Mouse (Mus musculus) CH12.LX (cell line): ENCODE measurements around the gene Hook1. TPM values are rescaled to one million over a fixed set of nuclear protein-coding genes. Genes with fewer than 3 reads are reported as not detected.

Experiments used
- DNase-seq: peaks from one replicate; pipeline ENCODE4 v3.0.0-alpha.2; 2013; ENCODE audit errors: extremely low read depth
- H3K27ac ChIP-seq: 2 replicates; pipeline ENCODE4 v1.5.1; 2012; ENCODE audit warnings: low read depth, mild to moderate bottlenecking, control low read depth, moderate library complexity; ENCODE audit not compliant: insufficient read depth
- H3K27me3 ChIP-seq: replicated peaks from 2 replicates; pipeline ENCODE3; 2012; ENCODE audit warnings: inconsistent platforms
- H3K36me3 ChIP-seq, 2 experiments: replicated peaks in 1 of 2; 2 replicates each; pipeline versions ENCODE3 to v1.6.1; 2012; ENCODE audit warnings: inconsistent platforms in 1 of 2, low read length in 1 of 2, mild to moderate bottlenecking in 1 of 2, mixed read lengths in 1 of 2, moderate library complexity in 1 of 2; ENCODE audit not compliant: control insufficient read depth in 1 of 2, insufficient read depth in 1 of 2
- H3K4me1 ChIP-seq, 2 experiments: 2 replicates each; pipeline ENCODE4 v1.6.1; 2012; ENCODE audit warnings: inconsistent platforms in 1 of 2, moderate library complexity in 1 of 2; ENCODE audit not compliant: insufficient read depth in 2 of 2, control insufficient read depth in 1 of 2
- H3K4me2 ChIP-seq: 2 replicates; pipeline ENCODE4 v1.6.1; 2012; ENCODE audit warnings: low read depth, mild to moderate bottlenecking, control low read depth; ENCODE audit not compliant: poor library complexity, insufficient read depth, severe bottlenecking
- H3K4me3 ChIP-seq, 3 experiments: fragments of 150-350 bp in 1 of 3; sonication (generic) in 1 of 3; replicated peaks in 1 of 3; 2 replicates each; pipeline versions ENCODE3 to v1.5.1; 2011 to 2012; ENCODE audit warnings: low read depth in 2 of 3, low read length in 2 of 3, mild to moderate bottlenecking in 2 of 3, moderate library complexity in 2 of 3, control low read depth in 1 of 3, improper control_type of control experiment in 1 of 3, inconsistent platforms in 1 of 3, mixed read lengths in 1 of 3; ENCODE audit not compliant: poor library complexity in 1 of 3
- H3K79me2 ChIP-seq: replicated peaks from 2 replicates; pipeline ENCODE4 v1.6.1; 2012; ENCODE audit warnings: mild to moderate bottlenecking, moderate library complexity; ENCODE audit not compliant: control insufficient read depth, poor library complexity, insufficient read depth, severe bottlenecking; ENCODE audit errors: extremely low read depth
- H3K9ac ChIP-seq: 2 replicates; pipeline ENCODE4 v1.6.1; 2012; ENCODE audit warnings: low read depth, mild to moderate bottlenecking, control low read depth, moderate library complexity; ENCODE audit not compliant: insufficient read depth
- H3K9me3 ChIP-seq: replicated peaks from 2 replicates; pipeline ENCODE3; 2012; ENCODE audit warnings: low read length, inconsistent platforms, mixed read lengths
- BHLHE40 ChIP-seq: IDR thresholded peaks from 2 replicates; pipeline ENCODE4 v1.6.1; 2011; ENCODE audit warnings: mild to moderate bottlenecking, low read depth, low read length, improper control_type of control experiment
- E2F4 ChIP-seq: IDR thresholded peaks from 2 replicates; pipeline ENCODE4 v1.6.1; 2011; ENCODE audit warnings: low read depth, low read length, improper control_type of control experiment; ENCODE audit not compliant: insufficient replicate concordance
- ELF1 ChIP-seq: IDR thresholded peaks from 2 replicates; pipeline ENCODE4 v1.6.1; 2014; ENCODE audit warnings: low read depth, mild to moderate bottlenecking, inconsistent platforms, low read length, improper control_type of control experiment
- EP300 ChIP-seq: IDR thresholded peaks from 2 replicates; pipeline ENCODE4 v1.6.1; 2011; ENCODE audit warnings: low read length, improper control_type of control experiment
- GABPA ChIP-seq: IDR thresholded peaks from 2 replicates; pipeline ENCODE4 v1.6.1; 2012; ENCODE audit warnings: low read depth, low read length, improper control_type of control experiment, inconsistent platforms; ENCODE audit not compliant: insufficient replicate concordance
- IRF4 ChIP-seq: IDR thresholded peaks from 2 replicates; pipeline ENCODE4 v1.6.1; 2014; ENCODE audit warnings: low read depth, mild to moderate bottlenecking, inconsistent platforms, low read length, improper control_type of control experiment
- JUND ChIP-seq: conservative IDR thresholded peaks from 2 replicates; pipeline ENCODE4 v1.6.1; 2011; ENCODE audit warnings: low read depth, low read length, improper control_type of control experiment
- MAX ChIP-seq: IDR thresholded peaks from 2 replicates; pipeline ENCODE4 v1.6.1; 2011; ENCODE audit warnings: low read length, improper control_type of control experiment
- MAZ ChIP-seq: IDR thresholded peaks from 2 replicates; pipeline ENCODE4 v1.6.1; 2012; ENCODE audit warnings: low read depth, mild to moderate bottlenecking, inconsistent platforms, low read length, improper control_type of control experiment, moderate library complexity
- MEF2A ChIP-seq: IDR thresholded peaks from 2 replicates; pipeline ENCODE4 v1.6.1; 2014; ENCODE audit warnings: low read depth, mild to moderate bottlenecking, inconsistent platforms, low read length, improper control_type of control experiment, borderline replicate concordance
- MYC ChIP-seq: IDR thresholded peaks from 2 replicates; pipeline ENCODE4 v1.6.1; 2011; ENCODE audit warnings: low read depth, mild to moderate bottlenecking, improper control_type of control experiment, low read length
- NRF1 ChIP-seq: IDR thresholded peaks from 2 replicates; pipeline ENCODE4 v1.6.1; 2014; ENCODE audit warnings: low read depth, mild to moderate bottlenecking, inconsistent platforms, low read length, improper control_type of control experiment, moderate library complexity
- POLR2AphosphoS2 ChIP-seq: IDR thresholded peaks from 2 replicates; pipeline ENCODE4 v1.6.1; 2011; ENCODE audit warnings: low read depth, low read length, improper control_type of control experiment
- RAD21 ChIP-seq: IDR thresholded peaks from 2 replicates; pipeline ENCODE4 v1.6.1; 2011; ENCODE audit warnings: low read depth, mild to moderate bottlenecking, low read length, improper control_type of control experiment, moderate library complexity
- RCOR1 ChIP-seq: conservative IDR thresholded peaks from 2 replicates; pipeline ENCODE4 v1.6.1; 2012; ENCODE audit warnings: low read depth, mild to moderate bottlenecking, inconsistent platforms, low read length, improper control_type of control experiment
- SMC3 ChIP-seq: IDR thresholded peaks from 2 replicates; pipeline ENCODE4 v1.6.1; 2011; ENCODE audit warnings: low read depth, low read length, improper control_type of control experiment
- TBP ChIP-seq: conservative IDR thresholded peaks from 2 replicates; pipeline ENCODE4 v1.6.1; 2011; ENCODE audit warnings: low read depth, low read length, improper control_type of control experiment
- USF1 ChIP-seq: IDR thresholded peaks from 2 replicates; pipeline ENCODE4 v1.6.1; 2014; ENCODE audit warnings: low read depth, mild to moderate bottlenecking, inconsistent platforms, low read length, improper control_type of control experiment
- USF2 ChIP-seq: conservative IDR thresholded peaks from 2 replicates; pipeline ENCODE4 v1.6.1; 2011; ENCODE audit warnings: low read depth, low read length, improper control_type of control experiment
- ZMIZ1 ChIP-seq: IDR thresholded peaks from 2 replicates; pipeline ENCODE4 v1.6.1; 2012; ENCODE audit warnings: low read depth, mild to moderate bottlenecking, inconsistent platforms, low read length, improper control_type of control experiment
- ZNF384 ChIP-seq: IDR thresholded peaks from 2 replicates; pipeline ENCODE4 v1.6.1; 2012; ENCODE audit warnings: low read depth, low read length, improper control_type of control experiment, inconsistent platforms
- dilution Hi-C: fragments of 300-500 bp; cut with MboI; formaldehyde crosslinking; loops from 2 replicates; pipeline ENCODE4 v1.14.3; 2020; ENCODE audit warnings: low sequenced_read_pairs; ENCODE audit not compliant: extremely low pct_unique_long_range_greater_than_20kb, extremely low pct_ligation_motif_present
- in situ Hi-C: fragments of 300-500 bp; cut with MboI; formaldehyde crosslinking; loops from 3 replicates; pipeline ENCODE4 v1.14.3; 2019; ENCODE audit warnings: low sequenced_read_pairs, low pct_ligation_motif_present, low pct_unique_long_range_greater_than_20kb, mixed read lengths
- polyA plus RNA-seq: library from polyadenylated mRNA; unstranded; fragments of >175 nt; gene quantifications from 2 replicates; pipeline ENCODE4 v1.2.1, GENCODE M21; 2012; ENCODE audit warnings: low read depth; ENCODE audit not compliant: insufficient read length
- total RNA-seq, 2 experiments: library from RNA; depleted of rRNA; stranded (reverse); fragments of 300-350 nt in 1 of 2; fragments of >200 nt in 1 of 2; gene quantifications; 2 replicates each; pipeline ENCODE4 v1.2.3; 2012 to 2014

The Hook1 gene
- total RNA-seq (2012; rRNA removed) (0.17 TPM in 2 replicates), total RNA-seq (2014; rRNA removed) (0.17 and 0.34 TPM in 2 replicates), polyA plus RNA-seq (0.12 and 0.39 TPM in 2 replicates)

- TF ChIP-seq IRF4 (no peak), MAZ (no peak), GABPA (no peak), POLR2AphosphoS2 (no peak), ELF1 (no peak), ZMIZ1 (no peak), ZNF384 (no peak), USF2 (no peak), MEF2A (no peak), TBP (no peak), NRF1 (no peak), USF1 (no peak), RCOR1 (no peak), JUND (no peak), MAX (no peak), E2F4 (no peak), EP300 (no peak), BHLHE40 (no peak), RAD21 (no peak)
- in situ Hi-C loops = no loop called here
- no peaks in the 10 kb centered on the region for H3K27me3 ChIP-seq
- no peaks in the 10 kb centered on the region for H3K36me3 ChIP-seq
- no peak within 1 kb of the TSS for H3K4me3 ChIP-seq
- dilution Hi-C loops = no loop called here
- no peak for DNase-seq
- no peak within 1 kb of the TSS for H3K4me2 ChIP-seq
- peaks cover 7% of the 10 kb centered on the region for H3K9me3 ChIP-seq
- H3K4me1 ChIP-seq = no peaks in the 10 kb centered on the region
- no peak within 1 kb of the TSS for H3K9ac ChIP-seq
- H3K79me2 ChIP-seq = no peaks in the 10 kb centered on the region
- no peak within 1 kb of the TSS for H3K27ac ChIP-seq
Measured at GRCm38 (mm10) chr4:95966928-95967724, at the start of gene Hook1. Gene Hook1, plus strand, starts transcription at chr4:95967240.

- Histone ChIP-seq H3K27ac (no peak overlapping the region), H3K27me3 (no peaks in the 10 kb centered on the region), H3K4me3 (no peak overlapping the region), H3K4me1 (no peaks in the 10 kb centered on the region), H3K9me3 (no peaks in the 10 kb centered on the region), H3K36me3 (no peaks in the 10 kb centered on the region), H3K9ac (no peak overlapping the region), H3K4me2 (no peak overlapping the region), H3K79me2 (no peaks in the 10 kb centered on the region)
- TF ChIP-seq MEF2A (no peak), MYC (no peak), BHLHE40 (no peak), EP300 (no peak), SMC3 (no peak)
- no peak for DNase-seq
- dilution Hi-C loops = no loop called here
- in situ Hi-C loops = no loop called here
Measured at GRCm38 (mm10) chr4:95917703-95918102, 49.3 kb upstream of the Hook1 start.
